Mouse (Mus musculus) megakaryocyte, embryonic 14.5 days (primary cell): ENCODE results near the gene Mthfsd.

Experiments
- FLI1 ChIP-seq: IDR thresholded peaks from 2 replicates; pipeline ENCODE4 v1.6.1; 2012; ENCODE audit warnings: low read length, inconsistent platforms, mixed read lengths
- GATA1 ChIP-seq: IDR thresholded peaks from 3 replicates; pipeline ENCODE4 v1.6.1; 2012; ENCODE audit warnings: mixed read lengths, low read length, inconsistent platforms, borderline replicate concordance

DNA sequence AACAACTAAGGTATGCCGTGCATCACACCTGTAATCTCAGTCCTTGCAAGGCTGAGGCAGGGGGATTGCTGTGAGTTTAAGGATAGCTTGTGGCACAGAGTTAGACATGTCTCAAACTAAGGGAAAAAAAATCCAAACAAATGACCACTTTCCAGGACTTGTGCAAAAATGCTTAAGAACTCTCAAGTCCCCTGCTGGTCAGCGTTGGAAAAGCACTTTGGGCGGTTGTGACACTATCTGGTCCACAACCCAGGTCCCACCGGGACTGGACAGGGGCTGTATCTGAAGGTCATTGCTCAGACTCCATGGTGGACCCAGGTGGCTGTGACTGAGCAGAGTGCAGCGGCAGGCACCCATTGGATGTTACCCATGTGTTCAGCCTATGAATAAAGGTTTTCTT is 22.3 kb upstream of the Mthfsd start:
- TF ChIP-seq GATA1: no peak
- TF ChIP-seq FLI1: no peak
